Mouse (Mus musculus) brain, adult 2 months (tissue): Measurements from ENCODE around the gene Tubb2b.
"Not testable (repeated sequence)": the region's sequence is repeated elsewhere in the genome, so short reads cannot be mapped to it uniquely, and the experiment has no call there.

ENCODE experiments used
- DNase-seq: peaks from one replicate; pipeline ENCODE4 v3.0.0; 2011; ENCODE audit warnings: low read depth, low spot score

Gene Tubb2b

GRCm38 (mm10) chr13:34106999-34107398 is 23.3 kb downstream of the Tubb2b start:
- DNase-seq, result no peak

GRCm38 (mm10) chr13:34106256-34106655 is 24.0 kb downstream of the Tubb2b start:
- no peak for DNase-seq

- no peak for DNase-seq
Measured at GRCm38 (mm10) chr13:34105364-34105763, 24.9 kb downstream of the Tubb2b start.

- no peak for DNase-seq
Measured at GRCm38 (mm10) chr13:34101908-34102307, 28.4 kb downstream of the Tubb2b start.

DNA sequence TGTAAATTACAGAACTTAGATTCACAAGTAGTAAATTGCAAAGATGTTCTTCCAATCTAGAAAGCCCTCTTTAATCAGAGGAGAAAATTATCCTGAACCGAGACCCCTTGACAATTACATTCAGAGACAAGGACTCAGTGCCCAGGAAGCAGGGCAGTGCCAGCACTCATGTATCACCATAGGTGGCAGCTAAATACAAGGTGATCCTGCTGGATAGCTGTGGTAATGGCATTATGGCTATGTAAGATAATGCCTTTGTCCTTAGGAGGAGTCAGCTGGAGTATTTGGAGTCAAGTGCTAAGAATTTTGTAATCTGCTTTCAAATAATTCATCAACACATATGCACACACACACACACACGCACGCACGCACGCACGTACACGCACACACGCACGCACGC is 29.0 kb downstream of the Tubb2b start:
- no peak for DNase-seq

DNA sequence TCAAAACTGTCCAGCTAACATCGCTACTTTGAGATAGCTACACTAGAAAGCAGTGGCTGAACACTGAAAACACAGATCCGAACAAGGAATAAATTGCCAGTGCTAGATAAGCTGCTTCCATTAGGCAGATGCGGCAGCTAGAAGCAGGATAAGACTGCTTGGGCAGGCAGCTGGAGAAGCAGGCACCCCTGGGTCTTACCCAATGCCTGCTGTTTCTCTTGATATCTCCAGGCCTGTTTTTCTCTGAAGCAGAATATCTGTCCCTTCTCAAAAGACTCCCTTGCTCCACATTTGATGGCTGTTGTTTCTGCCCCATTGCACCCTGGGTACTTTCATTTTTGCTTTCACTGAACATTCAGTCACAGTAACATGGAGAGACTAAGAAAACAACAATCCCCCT is 29.5 kb downstream of the Tubb2b start:
- DNase-seq, result no peak

GRCm38 (mm10) chr13:34097086-34097485 is 33.2 kb downstream of the Tubb2b start:
- no peak for DNase-seq

DNA sequence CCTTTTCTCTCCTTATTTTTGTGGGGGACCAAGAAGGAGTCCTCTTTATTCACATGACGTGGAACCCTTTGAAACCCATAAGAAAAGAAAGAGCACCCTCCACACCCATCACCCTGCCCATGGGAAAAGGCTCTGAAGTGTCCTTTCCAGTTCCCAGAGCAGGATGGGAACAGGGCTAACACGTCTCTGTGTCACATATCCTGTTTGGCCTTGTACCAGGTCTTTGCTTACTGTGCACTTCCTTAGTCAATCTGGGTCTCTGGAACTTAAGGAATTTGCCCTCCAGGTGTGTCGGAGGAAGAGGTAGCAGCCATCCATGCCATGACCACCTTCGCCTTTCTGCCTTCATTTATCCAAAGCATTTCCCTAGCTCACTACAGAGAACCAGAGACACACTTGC is 33.8 kb downstream of the Tubb2b start:
- no peak for DNase-seq

GRCm38 (mm10) chr13:34095542-34096435 is 34.5 kb downstream of the Tubb2b start:
- peak; percentile 97 for DNase-seq

DNA sequence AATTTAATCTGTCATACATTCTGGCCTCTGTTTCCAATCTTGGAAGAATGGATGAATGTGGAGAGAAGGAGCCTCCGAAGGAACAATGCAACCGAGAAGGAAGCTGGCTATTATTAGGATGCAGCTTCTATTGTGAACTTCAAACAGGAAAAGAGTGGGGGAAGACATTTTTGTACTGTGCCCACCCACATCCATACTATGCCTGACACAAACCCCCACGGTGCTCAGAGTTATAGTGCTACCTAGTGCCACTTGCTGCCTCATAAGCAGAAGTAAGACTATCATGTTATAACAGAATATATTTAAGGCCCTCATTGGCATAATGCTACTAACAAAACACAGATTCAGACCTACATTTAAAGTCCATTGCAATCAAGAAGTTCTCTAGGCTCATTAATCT is 40.9 kb downstream of the Tubb2b start:
- DNase-seq, result peak; percentile 47

DNA sequence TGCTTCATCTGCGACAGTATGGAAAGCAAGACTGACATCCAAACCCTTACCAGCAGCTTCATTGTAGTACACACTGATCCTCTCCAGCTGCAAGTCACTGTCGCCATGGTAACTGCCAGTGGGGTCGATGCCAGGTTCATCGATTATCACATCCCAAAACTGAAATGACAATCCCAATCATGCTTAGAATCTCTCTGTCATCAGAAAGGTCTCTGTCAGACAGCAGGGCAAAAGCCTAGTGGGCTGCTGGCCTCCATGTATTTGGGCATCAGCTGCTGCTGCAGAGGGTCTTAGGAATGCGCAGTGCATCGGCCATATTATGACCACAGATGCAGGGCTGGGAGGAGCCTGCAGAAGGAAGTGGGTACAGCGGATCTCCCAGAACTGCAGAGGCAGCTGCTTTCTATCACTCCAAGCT is 41.4 kb downstream of the Tubb2b start:
- peak; percentile 41 for DNase-seq

DNA sequence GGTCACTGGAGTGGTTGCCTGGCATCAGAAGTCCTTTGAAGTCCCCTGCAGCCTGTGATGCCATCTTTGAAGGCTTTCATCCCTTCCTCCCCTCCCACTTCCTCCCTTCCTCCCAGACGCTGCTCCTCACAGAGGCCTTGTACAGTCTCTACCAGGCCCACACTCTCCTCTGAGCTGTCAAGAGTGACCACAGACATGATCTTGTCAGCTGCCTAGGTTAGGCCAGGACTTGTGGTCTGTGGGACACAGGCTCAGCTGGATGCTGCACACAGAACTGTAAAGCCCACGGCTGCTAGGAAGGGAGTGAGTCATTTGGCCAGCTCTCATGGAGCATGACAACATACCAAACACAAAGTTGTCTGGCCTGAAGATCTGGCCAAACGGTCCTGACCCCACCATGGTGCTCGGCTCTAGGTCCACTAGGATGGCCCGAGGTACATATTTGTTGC is 42.0 kb downstream of the Tubb2b start:
- DNase-seq, result not testable (repeated sequence)

- DNase-seq, result peak; percentile 62
Measured at GRCm38 (mm10) chr13:34087052-34087812, 43.0 kb downstream of the Tubb2b start.

- DNase-seq, result peak; percentile 61
Measured at GRCm38 (mm10) chr13:34084026-34084750, 46.1 kb downstream of the Tubb2b start.

DNA sequence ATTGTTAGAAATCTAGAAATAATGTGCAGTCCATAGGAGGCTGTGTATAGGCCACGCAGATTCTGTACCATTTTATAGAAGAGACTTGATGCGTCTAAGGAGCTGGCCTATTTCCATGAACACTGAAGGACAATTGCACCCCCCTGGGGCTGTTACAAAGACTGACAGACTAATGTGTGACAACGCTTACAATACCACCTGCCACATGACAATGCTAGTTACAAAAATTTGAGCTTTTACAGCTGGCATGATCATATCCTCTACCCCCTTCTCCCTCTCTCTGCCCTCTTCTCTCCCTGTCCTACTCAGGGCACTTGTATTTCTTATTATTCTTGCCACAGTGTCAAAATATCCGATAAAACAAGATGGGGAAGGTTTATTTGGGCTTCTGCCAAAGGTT is 48.3 kb downstream of the Tubb2b start:
- no peak for DNase-seq

DNA sequence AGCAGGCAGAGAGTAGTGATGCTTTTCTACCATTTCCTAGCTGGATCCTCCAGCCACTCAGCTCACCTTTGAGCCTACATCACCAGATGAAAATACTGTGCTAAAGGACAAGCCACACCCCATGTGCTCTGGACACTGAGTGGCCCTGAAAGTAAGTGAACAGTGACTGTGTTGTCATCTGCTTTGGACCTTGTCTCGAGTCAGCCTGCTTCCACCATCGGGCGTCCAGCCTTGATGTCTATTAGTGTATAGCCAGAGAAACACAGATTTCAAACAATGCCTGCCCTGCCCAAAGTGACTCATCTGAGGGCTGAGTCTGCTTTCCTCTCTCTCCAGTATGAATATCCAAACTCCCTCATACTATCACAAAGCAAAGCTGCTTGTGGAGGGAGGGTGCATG is 50.5 kb downstream of the Tubb2b start:
- no peak for DNase-seq

GRCm38 (mm10) chr13:34078500-34079280 is 51.6 kb downstream of the Tubb2b start:
- no peak for DNase-seq

- peak; percentile 95 for DNase-seq
Measured at GRCm38 (mm10) chr13:34077492-34078271, 52.6 kb downstream of the Tubb2b start, which contains the start of gene Tubb2a. TSS of gene Tubb2a (minus strand) at chr13:34078007.
